Mouse (Mus musculus) right cerebral cortex, postnatal 14 days (tissue): Measurements from ENCODE around the gene Gm5269.

ENCODE experiments used
- DNase-seq: peaks from one replicate; pipeline ENCODE4 v3.0.0; 2022

The Gm5269 gene

DNA sequence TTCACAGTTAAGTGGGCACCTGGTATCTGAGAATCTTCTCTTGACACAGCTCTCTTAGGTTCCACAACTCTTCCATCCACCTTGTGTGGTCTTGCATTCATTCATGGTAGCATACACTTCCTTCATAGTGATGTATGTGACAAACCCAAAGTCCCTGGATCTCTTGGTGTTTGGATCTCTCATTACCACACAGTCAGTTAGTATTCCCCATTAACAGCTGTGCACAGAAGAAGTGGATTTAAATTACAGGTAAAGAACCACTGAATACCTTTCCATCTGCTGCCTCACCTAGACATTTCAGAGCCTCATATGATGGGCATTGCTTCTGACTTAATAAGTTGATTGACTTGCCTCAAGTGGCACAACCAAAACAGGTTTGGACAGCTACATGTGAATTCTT, at the start of gene Gm5269:
Gene Gm5269 (minus strand): TSS at position 101 of the 400 bp plus-strand sequence.
- DNase-seq, result no peak

DNA sequence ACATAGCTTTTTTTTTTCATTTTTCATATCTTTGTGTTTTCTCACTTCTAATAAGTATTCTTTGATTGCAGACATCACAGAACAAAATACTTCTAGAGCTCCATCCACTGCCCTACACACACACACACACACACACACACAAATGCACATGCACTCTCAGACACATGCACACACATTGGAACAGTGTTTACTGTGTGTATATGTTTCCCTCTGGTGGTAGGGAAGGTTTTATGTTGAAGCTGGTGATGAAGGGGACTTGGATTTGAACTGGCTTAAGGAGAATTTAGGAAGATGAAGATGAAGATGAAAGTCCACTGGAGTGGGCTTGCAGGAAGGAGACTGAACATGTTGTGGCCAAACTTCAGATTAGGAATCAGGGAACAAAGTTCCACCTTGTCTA, 41.1 kb upstream of the Gm5269 start:
- DNase-seq, result no peak

DNA sequence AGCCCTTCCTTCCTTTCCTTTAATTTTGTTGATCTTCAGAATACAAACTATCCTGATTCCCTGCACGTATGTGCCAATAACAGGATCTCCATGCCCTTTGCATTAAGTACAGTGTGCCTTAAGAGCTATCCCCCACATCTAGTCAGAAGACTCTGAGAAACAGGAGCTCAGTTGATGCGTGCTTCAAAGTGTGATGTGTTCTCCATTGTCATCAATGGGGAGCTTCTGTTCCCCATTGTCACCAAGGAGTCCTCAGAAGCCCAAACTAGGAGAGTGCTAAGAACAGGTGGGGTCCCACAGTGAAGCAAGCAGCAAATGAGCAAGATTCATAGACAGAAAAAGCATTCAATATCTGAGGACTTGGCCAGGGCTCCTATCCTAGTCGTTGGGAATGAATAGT, 36.8 kb upstream of the Gm5269 start:
- DNase-seq, result no peak

DNA sequence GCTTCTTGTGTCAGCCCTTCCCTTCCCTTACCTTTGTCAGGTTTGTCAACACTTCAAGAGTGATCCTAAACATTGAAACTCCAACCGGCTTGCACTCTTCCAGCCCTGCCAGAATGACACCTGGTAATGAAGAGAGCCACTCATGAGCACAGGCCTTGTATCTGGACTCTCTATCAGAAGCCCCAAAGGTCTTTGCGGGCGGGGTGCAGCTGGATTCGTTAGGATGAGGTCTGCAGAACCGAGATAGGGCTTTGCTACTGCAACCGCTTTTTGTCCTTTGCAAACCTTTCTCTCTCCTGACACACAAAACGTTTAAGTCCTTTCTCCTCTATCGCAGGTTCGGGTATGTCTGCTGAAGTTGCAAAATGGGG, 36.3 kb upstream of the Gm5269 start, which contains the start of gene Slc40a1:
Gene Slc40a1 (minus strand): TSS at position 131 of the 371 bp plus-strand sequence.
- no peak for DNase-seq

DNA sequence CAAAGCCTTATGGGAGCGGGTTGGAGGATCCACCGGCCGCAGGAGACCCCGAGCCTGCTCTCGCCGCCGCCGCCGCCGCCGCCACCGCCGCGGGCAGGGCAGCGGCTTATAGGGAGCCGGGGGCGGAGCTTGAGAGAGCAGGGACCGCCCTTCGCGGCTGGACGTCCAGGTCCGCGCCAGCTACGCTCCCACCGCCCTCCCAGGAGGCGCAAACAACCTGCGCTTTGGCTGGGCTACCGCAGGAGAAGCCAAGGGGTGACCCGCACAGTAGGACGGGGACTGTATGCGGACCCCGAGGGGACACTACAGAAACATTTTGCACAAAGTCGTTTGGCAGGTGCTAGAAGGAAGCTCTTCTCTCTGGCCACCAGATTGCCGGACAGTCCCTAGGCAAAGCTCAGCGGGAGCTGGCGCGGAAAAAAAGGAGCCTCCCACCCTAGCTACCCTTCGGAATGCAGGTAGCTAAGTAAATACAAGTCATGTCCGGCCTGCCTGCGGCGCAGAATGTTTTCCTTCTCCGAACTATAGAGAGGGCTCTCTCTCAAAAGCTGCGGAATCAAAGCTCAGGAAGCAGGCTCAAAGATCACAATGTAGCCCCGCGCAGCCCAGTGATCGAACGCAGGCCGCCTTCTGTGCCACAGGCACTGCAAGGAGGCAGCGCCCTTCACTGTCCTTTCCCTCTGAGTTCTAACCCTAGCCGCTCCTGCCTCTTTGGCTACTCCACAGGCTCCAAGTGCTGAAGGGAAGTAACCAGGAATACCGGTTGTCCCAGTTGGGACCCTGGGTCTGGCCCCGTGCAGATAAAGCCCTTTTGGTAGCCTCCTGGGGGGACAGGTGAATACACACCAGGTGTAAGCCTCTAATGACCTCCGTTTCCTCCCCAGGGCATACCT, 35.7 kb upstream of the Gm5269 start:
- peak; percentile 60 for DNase-seq

DNA sequence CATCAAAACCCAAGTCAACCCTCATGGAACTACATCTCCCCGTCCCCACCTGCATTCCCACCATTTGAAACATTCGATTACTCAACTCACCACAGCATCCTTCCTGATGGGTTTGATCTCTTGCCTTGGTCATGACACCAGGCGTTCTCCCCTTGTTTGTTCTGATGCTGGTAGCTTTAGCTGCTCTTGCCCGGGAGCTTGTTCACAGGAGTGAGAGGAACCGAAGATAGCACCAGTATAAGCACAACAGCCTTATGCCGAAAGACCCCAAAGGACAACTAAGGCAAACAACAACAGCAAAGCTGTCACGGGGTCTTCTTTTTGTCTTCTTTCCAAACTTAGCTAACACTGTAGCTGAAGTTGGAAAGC, 35.0 kb upstream of the Gm5269 start:
- DNase-seq, result no peak

DNA sequence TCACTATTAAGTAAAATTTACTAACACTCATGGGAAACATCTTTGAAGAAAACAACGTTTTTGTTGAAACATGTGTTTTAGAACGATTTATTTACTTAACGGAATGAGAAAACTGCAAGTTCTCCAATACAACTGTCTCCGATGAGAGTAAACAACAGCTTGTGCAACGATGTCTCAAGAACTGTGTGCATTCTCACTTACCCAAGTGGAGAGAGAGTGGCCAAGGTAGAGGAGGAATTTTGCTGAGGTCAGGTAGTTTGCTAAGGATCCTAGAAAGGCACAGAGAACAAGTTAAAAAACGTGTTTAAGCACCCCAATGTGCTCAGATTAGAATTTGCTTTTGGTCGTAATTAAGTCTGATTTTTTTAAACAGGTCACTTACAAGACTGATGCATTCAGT, 34.4 kb upstream of the Gm5269 start:
- DNase-seq, result no peak

DNA sequence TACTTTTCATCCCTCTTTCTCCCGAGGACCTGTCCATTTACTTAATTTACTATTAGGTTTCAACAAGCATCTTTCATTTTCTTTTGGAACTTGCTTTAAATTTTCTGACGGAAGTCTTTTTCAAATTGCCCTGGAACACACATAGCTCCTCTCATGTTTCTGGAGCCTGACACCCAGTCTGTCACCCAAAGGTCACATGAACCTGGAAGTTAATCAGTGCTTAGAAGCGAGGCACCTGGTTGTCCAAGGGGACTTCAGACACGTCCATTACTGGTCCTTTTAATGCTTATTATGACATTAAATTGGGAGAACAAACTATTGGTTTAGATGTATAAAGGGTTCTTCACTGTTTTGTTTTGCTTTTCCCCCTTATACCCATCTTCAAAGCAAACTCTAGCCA, 33.2 kb upstream of the Gm5269 start:
- no peak for DNase-seq

DNA sequence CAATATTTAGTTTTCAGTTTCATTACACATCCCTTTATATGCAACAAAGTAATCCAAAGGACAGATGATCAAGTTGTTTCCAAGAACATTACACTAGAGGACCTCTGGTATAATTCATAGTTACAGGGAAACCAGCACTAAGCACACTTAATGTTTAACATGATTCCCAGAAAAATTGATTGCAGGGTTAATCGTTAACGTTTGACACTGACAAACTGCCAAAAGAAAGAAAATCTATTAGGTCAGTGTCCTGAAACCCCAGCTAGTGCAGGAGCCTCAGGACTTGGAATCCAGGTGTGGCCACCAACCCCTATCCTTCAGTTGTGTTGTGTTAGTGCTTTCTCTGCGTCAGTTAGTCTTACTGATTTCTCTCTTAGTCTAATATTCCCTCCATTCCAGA, 30.6 kb upstream of the Gm5269 start:
- DNase-seq, result no peak

DNA sequence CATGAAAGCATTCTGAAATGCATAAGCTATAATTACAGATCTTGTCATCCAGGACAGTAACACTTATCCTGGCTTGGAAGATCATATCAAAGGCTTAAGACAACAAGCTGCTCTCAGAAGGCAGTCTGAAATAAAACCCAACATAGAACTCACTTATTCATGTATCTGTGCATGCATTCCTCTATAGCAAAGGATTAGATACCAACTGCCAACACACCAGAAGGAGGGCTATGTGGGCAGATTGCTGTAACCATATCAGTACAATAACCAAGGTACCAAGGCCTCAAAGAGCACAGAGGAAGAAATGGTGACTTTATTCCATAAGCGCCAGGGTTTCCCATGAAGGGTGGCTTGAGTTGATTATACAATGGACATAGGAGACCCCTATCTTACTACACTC, 29.7 kb upstream of the Gm5269 start:
- no peak for DNase-seq

DNA sequence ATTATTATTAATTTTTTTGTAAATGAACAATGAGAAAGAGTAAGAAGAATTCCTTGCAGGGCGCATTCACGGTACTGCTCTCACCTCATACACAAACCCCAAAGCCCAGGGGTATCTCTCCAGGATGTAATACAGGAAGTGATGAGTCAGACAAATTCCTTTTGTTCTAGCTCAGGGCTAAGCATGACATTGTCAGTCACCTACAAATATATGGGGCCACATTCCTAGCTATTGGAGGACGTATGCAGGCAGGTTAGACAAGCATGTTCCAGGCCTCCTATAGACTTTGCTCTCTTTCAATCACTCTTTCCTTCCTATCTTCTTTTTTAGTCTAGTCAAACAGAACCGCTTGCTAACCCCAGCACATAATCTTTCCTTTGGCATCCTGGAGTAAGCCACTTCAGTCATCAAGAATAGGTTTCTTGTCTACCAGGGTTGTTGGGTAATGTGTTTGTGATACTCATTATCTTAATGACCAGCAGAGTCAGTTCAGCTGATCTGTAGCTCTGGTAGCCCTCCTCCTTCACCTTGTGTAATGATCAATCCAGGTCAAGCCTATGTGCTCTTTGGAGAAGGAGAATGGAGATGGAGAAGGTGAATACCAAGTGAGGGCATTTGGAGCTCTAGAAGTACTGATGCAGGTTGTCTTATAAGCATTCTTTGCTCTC, 27.2 kb upstream of the Gm5269 start:
- no peak for DNase-seq

DNA sequence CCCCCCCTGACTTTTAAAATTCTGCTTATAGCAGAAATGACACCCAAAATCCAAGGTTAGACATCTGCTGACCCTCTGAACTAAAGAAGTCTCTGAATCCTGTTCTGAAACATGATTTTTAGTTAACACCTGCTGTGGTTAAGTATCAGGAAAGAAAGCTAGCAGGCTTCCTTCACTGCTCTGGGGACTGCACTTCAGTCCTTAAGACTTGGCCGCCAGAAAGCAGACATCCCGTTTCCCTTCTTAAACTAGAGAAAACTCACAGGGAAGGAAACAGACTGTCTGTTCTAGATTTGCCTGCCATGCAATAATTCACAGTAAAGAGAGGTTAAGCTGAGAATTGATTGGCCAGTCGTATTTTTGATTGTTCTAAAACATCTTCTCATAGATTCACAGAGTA, 26.1 kb upstream of the Gm5269 start:
- no peak for DNase-seq

DNA sequence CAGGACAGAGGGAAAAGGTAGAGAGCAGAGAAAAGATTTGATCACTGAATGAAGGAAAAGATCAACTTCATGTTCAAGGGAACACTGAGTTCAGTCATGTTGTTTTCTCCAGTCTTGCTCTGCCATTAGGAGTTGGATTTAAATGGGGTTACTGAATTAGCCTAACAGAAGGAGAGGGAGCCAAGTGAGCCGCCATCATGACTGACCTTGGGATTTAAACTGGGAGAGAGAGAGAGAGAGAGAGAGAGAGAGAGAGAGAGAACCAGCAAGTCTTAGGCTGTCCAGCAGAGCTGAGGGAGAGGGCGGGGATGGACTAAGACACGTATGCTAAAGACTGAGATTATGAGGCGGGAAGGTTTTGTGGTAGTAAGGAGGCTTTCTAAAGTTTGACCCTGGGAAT, 24.2 kb upstream of the Gm5269 start:
- no peak for DNase-seq

DNA sequence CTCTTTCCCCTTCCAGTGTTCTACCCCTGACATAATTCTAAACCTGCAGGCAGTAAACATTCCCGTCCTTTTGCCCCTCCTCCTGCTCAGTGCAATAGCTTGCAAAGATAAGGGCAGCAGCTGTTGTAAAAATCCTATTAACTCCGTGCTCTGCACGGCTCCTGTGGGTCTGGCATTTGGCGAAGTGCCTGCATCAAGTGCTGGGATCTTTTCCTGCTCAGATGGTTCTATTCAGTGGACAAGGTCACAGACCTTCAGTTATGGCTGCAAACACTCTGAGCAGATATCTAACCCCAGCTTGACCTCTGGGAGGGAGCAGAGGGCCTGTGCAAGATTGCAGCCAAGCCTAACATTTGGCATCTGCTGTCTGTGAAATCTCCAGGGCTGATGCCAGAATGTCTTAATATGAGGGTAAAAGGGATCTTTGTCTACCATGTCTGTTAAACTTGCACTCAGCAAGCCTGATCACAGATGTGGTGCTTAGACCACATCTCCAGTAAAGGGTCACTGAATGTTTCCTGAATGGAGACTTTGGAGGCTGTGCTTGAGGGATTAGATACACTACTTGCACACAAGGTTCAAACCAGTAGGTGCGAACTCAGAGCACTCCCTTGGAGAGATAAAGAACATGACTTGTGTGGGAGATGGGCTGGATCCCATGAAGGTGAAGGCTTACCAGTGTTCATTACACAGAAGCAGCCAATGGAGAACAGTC, 15.2 kb upstream of the Gm5269 start:
- no peak for DNase-seq

DNA sequence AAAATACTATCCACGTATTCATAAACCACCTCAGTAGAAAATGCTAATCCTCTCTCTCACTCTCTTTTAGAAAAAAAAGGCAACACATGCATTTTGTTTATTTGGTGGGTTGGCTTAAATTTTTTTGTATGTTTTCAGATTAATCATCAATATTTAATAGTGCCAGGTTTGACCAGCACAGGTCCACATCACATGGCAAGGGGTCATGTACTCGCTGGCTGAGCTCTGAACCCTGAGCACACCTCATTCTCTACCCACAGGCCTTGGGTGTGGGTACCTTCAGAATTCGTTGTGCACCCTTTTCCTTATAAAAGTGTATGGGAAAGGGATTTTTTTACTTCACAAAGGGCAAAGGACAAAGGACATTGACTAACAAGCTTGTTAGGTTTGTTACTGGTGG, 14.1 kb upstream of the Gm5269 start:
- DNase-seq, result no peak

DNA sequence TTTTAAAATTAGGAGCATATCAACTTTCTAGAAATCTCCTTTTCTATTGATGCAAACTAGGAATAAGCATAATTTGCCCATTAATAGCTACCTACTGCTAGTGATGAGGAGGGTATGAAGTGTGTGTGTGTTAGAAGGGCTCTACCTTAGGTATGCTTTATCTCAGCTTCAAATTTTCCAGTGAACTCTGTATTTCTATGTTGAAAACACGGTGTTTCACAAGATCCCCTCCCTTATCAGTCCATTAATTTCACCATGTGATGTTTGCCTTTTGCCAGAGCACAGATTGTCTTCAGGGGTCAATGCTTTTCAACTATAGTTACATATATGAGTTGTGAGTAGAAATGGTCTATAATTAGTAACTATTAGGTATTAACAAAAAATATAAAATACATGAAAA, 8.0 kb upstream of the Gm5269 start:
- no peak for DNase-seq

DNA sequence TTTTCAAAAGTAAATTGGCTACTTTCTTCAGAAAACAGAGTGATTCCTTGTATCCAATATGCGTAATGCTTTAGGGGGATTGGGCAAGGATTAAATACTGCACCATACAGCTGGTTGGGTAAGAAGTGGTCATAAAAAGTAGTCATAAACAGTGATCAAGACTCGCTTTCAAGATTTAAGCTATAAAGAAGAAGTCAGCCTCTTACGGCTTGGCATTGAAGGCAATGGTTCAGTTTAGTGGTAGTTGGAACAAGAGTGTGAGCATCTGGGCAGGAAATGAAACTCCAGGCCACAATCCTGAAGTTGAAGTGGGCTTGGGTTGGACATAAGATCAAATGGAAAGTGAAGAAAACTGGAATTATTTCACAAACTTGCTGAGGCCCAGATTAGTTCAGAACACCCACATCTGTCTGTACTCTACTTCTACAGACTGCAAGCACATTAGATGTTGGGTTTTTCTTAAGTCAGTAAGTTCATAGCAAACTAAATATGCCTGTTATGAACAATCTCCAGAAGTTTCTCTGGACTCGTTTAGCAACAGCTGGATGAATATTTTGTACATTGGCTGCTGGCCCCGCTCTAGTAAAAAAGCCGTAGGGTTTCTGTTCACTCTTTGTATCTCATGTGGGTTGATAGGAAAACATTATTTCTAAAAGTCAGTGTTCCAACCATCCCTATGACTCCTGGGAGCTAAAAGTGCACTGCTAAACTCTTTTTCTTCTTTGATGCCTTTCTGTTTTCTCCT, 4.3 kb upstream of the Gm5269 start:
- DNase-seq, result no peak

DNA sequence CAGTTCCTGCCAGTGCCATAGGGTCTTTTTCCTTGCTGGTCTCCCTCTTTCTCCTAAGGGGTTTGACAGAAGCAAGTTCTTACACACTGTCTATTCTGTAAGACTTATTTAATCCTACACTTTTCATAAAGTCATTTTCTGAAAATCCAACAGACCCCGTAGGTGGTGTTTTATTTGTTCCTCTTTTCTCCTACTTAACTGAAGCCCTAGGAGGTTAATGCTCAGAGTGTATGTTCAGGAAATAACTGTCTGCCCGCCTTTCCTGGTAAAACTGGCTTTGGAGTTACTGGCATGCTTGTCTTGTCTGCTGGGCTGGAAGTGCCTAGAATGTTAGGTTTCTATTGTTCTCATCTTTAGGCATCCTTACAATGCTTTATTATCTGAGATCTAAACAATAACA, 1.9 kb upstream of the Gm5269 start:
- DNase-seq, result no peak

DNA sequence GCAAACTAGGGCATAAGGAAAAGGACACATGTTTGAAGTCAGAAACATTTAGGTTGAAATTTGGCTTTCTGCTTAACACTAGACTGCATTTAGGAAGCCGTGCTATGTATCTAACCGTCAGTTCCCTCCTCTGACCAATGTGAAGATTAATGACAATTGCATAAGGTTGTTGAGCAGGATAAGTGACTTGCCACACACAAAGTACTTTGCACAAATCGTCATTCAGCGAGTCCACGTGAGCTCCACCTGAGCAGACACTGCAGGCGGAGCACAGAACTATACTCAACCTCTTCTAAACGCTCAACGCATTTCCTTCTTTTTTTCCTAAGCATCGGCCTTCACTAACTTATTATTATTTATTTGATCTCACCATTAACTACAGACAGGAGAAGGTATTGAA, 3.3 kb downstream of the Gm5269 start:
- no peak for DNase-seq

DNA sequence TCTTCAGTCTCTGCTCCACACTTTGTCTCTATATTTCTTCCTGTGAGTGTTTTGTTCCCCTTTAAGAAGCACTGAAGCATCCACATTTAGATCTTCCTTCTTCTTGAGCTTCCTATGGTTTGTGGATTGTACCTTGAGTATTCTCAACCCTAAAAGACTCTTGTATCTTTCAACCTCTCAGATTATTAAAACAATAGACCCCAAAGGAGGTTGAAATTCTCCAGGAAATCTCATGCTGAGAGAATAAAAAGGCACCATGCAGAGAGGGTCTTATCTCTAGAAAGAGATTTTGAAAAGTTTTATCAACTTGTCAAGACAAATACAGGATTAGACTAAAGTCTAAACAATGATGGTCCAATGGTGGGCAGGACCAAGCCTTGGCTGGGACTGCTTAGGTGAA, 6.7 kb downstream of the Gm5269 start:
- DNase-seq, result no peak

DNA sequence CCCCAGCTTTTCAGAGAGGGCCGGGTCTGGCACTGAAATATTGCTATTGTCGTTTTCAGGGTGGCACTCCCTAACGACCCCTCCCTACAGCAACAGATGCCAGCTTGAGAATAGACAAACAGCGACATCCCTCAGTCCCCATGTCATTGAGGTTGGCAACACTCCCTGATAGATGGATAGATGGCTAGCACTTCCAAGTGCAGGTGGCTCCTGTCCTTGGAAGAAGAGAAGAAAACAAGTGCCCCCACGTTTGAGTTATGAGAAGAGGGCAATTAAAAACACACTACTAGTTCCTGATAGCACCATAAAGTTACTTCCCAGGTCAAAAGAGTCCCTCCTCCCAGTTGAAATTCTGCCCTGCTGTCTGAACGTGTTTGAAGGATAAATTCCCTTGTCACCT, 8.0 kb downstream of the Gm5269 start:
- DNase-seq, result no peak

DNA sequence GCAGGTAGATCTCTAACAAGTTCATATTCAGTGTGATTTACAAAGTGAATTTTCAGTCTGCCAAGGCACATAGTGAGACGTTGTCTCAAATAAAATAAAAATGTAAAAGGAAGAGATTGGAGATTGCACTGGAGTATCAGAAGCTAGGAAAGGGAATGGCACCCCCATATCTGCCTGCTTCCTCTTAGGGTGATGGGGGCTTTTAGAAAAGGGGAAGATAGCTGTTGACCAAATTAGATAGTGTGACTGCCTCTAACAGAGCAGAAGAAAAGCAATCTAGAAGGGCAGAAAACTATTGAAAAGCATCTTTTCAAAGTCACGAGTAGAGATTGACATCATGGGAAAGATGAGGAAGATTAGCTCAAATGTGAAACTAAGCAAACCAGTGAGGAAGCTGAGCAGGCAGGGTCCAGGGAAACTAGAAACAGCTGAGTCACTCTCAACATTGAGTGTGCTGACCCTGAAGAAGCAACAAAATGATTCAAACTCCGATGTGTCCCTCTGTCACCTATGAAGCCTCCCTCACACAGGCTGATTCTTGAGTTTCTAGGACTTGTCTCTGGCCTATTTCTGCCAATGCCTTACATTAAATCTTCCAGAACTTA, 8.7 kb downstream of the Gm5269 start:
- DNase-seq, result no peak

DNA sequence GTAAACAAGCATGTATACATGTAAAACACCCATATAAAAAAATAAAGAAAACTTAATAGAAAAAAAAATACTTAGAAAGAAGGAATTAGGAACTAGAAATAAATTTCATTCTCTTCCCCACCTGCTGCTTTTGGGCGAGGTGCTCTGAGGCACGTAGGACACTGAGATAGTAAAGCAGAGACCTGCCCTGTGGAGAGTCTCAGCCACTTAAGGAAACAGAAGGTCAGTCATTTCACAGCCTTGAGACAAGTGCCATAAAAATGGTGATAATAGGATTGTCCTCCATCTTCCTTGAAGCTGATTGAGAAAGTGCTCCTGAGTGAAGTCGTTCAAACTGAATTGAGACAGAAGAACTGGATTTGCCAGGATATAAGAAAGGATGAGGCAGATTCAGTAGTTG, 12.6 kb downstream of the Gm5269 start:
- no peak for DNase-seq
